ENCODE assay signal across 8 mouse cellular contexts in the genomic region with DNA sequence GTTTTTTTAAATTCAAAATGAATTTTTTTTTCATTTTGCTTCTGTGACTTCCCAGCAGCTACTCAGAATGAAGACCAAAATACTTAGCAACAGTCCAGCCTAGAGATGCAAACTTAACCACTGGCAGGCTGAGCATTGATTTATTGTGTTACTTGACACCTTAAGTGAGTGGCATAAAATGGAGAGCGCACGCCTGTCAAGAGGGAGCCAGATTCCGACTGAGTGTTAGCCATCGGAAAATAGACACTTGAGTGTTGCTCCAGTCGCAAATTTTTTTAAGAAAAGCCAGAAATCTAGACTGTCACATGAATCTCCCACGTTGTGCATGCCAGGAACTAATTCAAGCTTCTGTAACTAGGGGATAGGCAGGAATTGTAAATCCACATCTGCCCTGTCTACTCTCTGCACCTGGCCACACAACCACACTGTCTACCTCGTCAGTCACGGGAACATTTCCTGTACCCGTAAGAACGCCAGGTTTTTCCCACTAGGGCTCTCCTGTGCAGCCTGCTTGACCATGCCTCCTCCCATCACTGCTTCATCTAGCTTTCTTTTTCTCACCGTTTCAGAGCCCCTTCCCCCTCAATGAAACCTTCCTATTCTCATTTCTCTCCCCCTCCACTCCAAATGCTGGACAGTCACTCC. TPM values are rescaled to one million over a fixed set of nuclear protein-coding genes. Genes with fewer than 3 reads are reported as not detected.
DNase-seq lines count a peak whose midpoint lies in the region; ATAC-seq lines count a peak whose summit lies in the region.

No protein-coding gene starts in this region.

- no peaks in the 10 kb centered on the region for H3K27me3 ChIP-seq in liver, embryonic 15.5 days
- H3K27me3 ChIP-seq in stomach, embryonic 15.5 days (replicated peaks): no peaks in the 10 kb centered on the region

- peak overlapping the region; percentile 41; the same call in 1 of the 2 replicates for H3K9ac ChIP-seq in liver, embryonic 15.5 days
- no peak overlapping the region for H3K9ac ChIP-seq in stomach, embryonic 15.5 days

- no peaks in the 10 kb centered on the region for H3K9me3 ChIP-seq in liver, embryonic 15.5 days (replicated peaks)
- H3K9me3 ChIP-seq in stomach, embryonic 15.5 days: no peaks in the 10 kb centered on the region

- H3K36me3 ChIP-seq in liver, embryonic 15.5 days (replicated peaks): no peaks in the 10 kb centered on the region
- H3K36me3 ChIP-seq in stomach, embryonic 15.5 days: no peaks in the 10 kb centered on the region

- WGBS in liver, embryonic 15.5 days (ENCODE audit: insufficient replicate concordance): 36% methylated on average over 11 of the region's 11 CpGs
- WGBS in stomach, embryonic 15.5 days: 13% methylated on average over 11 of the region's 11 CpGs

- H3K4me1 ChIP-seq in liver, embryonic 15.5 days (replicated peaks): peaks cover 55% of the 10 kb centered on the region
- H3K4me1 ChIP-seq in stomach, embryonic 15.5 days: peaks cover 8% of the 10 kb centered on the region; the same call in 1 of the 2 replicates

- H3K27ac ChIP-seq in liver, embryonic 15.5 days (replicated peaks): no peak overlapping the region
- H3K27ac ChIP-seq in stomach, embryonic 15.5 days: no peak overlapping the region

- peak overlapping the region; percentile 86 for H3K4me2 ChIP-seq in liver, embryonic 15.5 days
- H3K4me2 ChIP-seq in stomach, embryonic 15.5 days: peak overlapping the region; percentile 56

- H3K4me3 ChIP-seq in liver, embryonic 15.5 days (replicated peaks): peak overlapping the region; percentile 41
- H3K4me3 ChIP-seq in stomach, embryonic 15.5 days (replicated peaks): peak overlapping the region; percentile 15

- DNase-seq in 3134 (ENCODE audit: extremely low read depth, insufficient read length, low spot score) (peak; percentile 29), MN1 (ENCODE audit: low spot score) (peak; percentile 7)
- DNase-seq in forelimb bud, embryonic 11.5 days (ENCODE audit: low read depth, low spot score): peak; percentile 61
- DNase-seq in ovary, postnatal 14 days (ENCODE audit: low spot score): no peak
- DNase-seq in testis, postnatal 10 days (ENCODE audit: low spot score): no peak
- DNase-seq in cerebellum, adult 9-10 months: no peak

- no peak for ATAC-seq in liver, embryonic 15.5 days (ENCODE audit: insufficient read depth)
- no peak for ATAC-seq in stomach, embryonic 15.5 days (ENCODE audit: insufficient read depth, low FRiP score, low read depth)

RNA-seq across cellular contexts. Expression of gene Man1a2, which starts 3.7 kb away (rescaled TPM):
- polyA plus RNA-seq in liver, embryonic 15.5 days (2015; fragmentation: Nextera tagmentation; extraction: Ambion mirVana): 30.3 and 32.0 TPM in 2 replicates
- 93.1 and 94.8 TPM in 2 replicates for polyA plus RNA-seq in stomach, embryonic 15.5 days (2015; fragmentation: Nextera tagmentation; extraction: Ambion mirVana)

Comparison
In these comparisons a context has a peak if more than half of its experiments do, and no peak if none do; other contexts are left out.
1. DNase-seq: peak in 3134 (single experiment), MN1 (single experiment) and forelimb bud, embryonic 11.5 days (single experiment); none in ovary, postnatal 14 days (single experiment), testis, postnatal 10 days (single experiment) and cerebellum, adult 9-10 months (single experiment).